12 mouse cellular contexts compared by ENCODE assay signal in the genomic region with DNA sequence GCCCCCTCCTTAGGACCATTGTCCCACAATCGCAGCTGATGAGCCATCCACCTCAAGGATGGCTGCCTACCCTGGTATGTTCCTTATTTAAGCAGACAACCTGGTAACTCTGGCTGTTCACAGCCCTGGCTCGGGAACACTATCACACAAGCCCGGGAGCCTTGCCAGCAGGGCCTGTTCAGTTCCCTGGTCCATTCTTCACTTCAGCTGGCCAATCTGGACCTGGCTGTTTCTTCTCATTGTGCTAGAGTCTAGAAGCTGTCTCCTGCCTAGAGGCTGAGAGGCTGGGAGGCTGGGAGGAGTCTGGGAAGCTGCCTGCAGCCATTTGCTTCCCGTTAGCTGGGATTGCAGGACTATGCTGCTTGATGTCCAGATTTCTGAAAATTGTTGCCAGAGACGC. TPM values are rescaled to one million over a fixed set of nuclear protein-coding genes. Genes with fewer than 3 reads are reported as not detected.
DNase-seq lines count a peak whose midpoint lies in the region; ATAC-seq and TF ChIP-seq lines count a peak whose summit lies in the region.
"Had no signal": no experiment of that assay in that cellular context is flagged by ENCODE, and none has a peak within 500 bp of the region (broad histone marks: within the 10 kb centered on the region; RNA-seq: fewer than 3 reads in every experiment).

No protein-coding gene starts in this region.

- H3K9me3 ChIP-seq in hindbrain, postnatal 0 days (ENCODE audit: low read length), result no peaks in the 10 kb centered on the region
- no peaks in the 10 kb centered on the region for H3K9me3 ChIP-seq in hindbrain, embryonic 11.5 days (ENCODE audit: control insufficient read depth, low read length)
- H3K9me3 ChIP-seq: liver, embryonic 15.5 days had no signal

- intact Hi-C loops in heart, postnatal 10 days (cut with DNase I), result no loop called here

- TF ChIP-seq POLR2A in brain, embryonic 14.5 days (IDR thresholded peaks at IDR 0.05; ENCODE audit: borderline replicate concordance, extremely low read depth, insufficient read depth, insufficient read length, poor library complexity, severe bottlenecking), result no peak

- peak; percentile 38 for DNase-seq in hindbrain, postnatal 0 days (ENCODE audit: low spot score)
- no peak for DNase-seq in hindbrain, embryonic 11.5 days (ENCODE audit: low spot score)
- peak; percentile 53 for DNase-seq in brain, embryonic 14.5 days (ENCODE audit: low read depth)
- DNase-seq in gastrocnemius, adult 18-20 months (ENCODE audit: low spot score), result peak; percentile 43
- DNase-seq in heart, postnatal 10 days, result peak; percentile 67 to 69
- no peak for DNase-seq in natural killer cell, adult 2 months (ENCODE audit: low spot score in 2 of 2)
- DNase-seq in thymus, postnatal 36 days, result no peak
- DNase-seq in lung, postnatal 4 days, result no peak
- DNase-seq: kidney, postnatal 4 days had no signal

- no peaks in the 10 kb centered on the region for H3K27me3 ChIP-seq in hindbrain, postnatal 0 days (ENCODE audit: insufficient read depth, low read length)
- no peaks in the 10 kb centered on the region for H3K27me3 ChIP-seq in hindbrain, embryonic 11.5 days (ENCODE audit: control insufficient read depth, insufficient read depth, low read length)
- H3K27me3 ChIP-seq: CH12.LX; liver, embryonic 15.5 days had no signal

- H3K4me1 ChIP-seq in hindbrain, postnatal 0 days (ENCODE audit: insufficient read depth, low read length), result no peaks in the 10 kb centered on the region
- no peaks in the 10 kb centered on the region for H3K4me1 ChIP-seq in hindbrain, embryonic 11.5 days (replicated peaks; ENCODE audit: control insufficient read depth, insufficient read depth, low read length)
- H3K4me1 ChIP-seq: liver, embryonic 15.5 days had no signal

- no peak overlapping the region for H3K4me3 ChIP-seq in hindbrain, postnatal 0 days (ENCODE audit: low read length)
- no peak overlapping the region for H3K4me3 ChIP-seq in hindbrain, embryonic 11.5 days (ENCODE audit: low read depth, low read length)
- H3K4me3 ChIP-seq: liver, embryonic 15.5 days; myocyte had no signal

- H3K36me3 ChIP-seq in hindbrain, postnatal 0 days (ENCODE audit: insufficient read depth, low read length), result peaks cover 4% of the 10 kb centered on the region; the same call in 1 of the 2 replicates
- H3K36me3 ChIP-seq in hindbrain, embryonic 11.5 days (ENCODE audit: control insufficient read depth, insufficient read depth, low read length), result no peaks in the 10 kb centered on the region
- H3K36me3 ChIP-seq: liver, embryonic 15.5 days had no signal

- no peak for ATAC-seq in hindbrain, postnatal 0 days
- ATAC-seq in hindbrain, embryonic 11.5 days (ENCODE audit: low FRiP score), result no peak

- no peak for TF ChIP-seq CTCF in hindbrain, postnatal 0 days (IDR thresholded peaks at IDR 0.05; ENCODE audit: low read depth)
- TF ChIP-seq CTCF in brain, embryonic 14.5 days (IDR thresholded peaks at IDR 0.05; ENCODE audit: borderline replicate concordance, extremely low read depth, insufficient read depth, insufficient read length), result no peak

- no peak overlapping the region for H3K9ac ChIP-seq in hindbrain, postnatal 0 days (replicated peaks; ENCODE audit: low read length)
- no peak overlapping the region for H3K9ac ChIP-seq in hindbrain, embryonic 11.5 days (ENCODE audit: low read depth, low read length)
- H3K9ac ChIP-seq: liver, embryonic 15.5 days had no signal

- 58% methylated on average over 5 of the region's 5 CpGs for WGBS in hindbrain, postnatal 0 days
- WGBS in hindbrain, embryonic 11.5 days, result 76% methylated on average over 5 of the region's 5 CpGs

- H3K4me2 ChIP-seq in hindbrain, postnatal 0 days (ENCODE audit: low read depth, low read length), result no peak overlapping the region
- no peak overlapping the region for H3K4me2 ChIP-seq in hindbrain, embryonic 11.5 days (replicated peaks; ENCODE audit: low read depth, low read length)
- H3K4me2 ChIP-seq: liver, embryonic 15.5 days had no signal

- no peak overlapping the region for H3K27ac ChIP-seq in hindbrain, postnatal 0 days
- H3K27ac ChIP-seq in hindbrain, embryonic 11.5 days (ENCODE audit: low read depth, low read length), result no peak overlapping the region
- H3K27ac ChIP-seq: liver, embryonic 15.5 days had no signal

RNA-seq across cellular contexts. Expression of gene Oit3, which starts 28.9 kb away (rescaled TPM):
- not detected in 2 replicates for total RNA-seq in hindbrain, postnatal 0 days (2014; rRNA removed)
- 0.11 and 0.23 TPM in 2 replicates for polyA plus RNA-seq in hindbrain, postnatal 0 days (2015; fragmentation: Nextera tagmentation; extraction: Ambion mirVana)
- polyA plus RNA-seq in hindbrain, embryonic 11.5 days (2014; fragmentation: Nextera tagmentation; extraction: Ambion mirVana), result 0.28 and 0.95 TPM in 2 replicates
- 0.42 and 0.50 TPM in 2 replicates for polyA plus RNA-seq in brain, embryonic 14.5 days (2012; rRNA removed)
- not detected for total RNA-seq in gastrocnemius, adult 18-20 months (2021)
- under 1 TPM; 0.17 to 0.31 TPM for total RNA-seq in heart, postnatal 10 days (2021)

Comparison
In these comparisons a context has a peak if more than half of its experiments do, and no peak if none do; other contexts are left out.
1. DNase-seq: peak in hindbrain, postnatal 0 days (single experiment), brain, embryonic 14.5 days (single experiment), gastrocnemius, adult 18-20 months (single experiment) and heart, postnatal 10 days (2 of 2); none in hindbrain, embryonic 11.5 days (single experiment), natural killer cell, adult 2 months (0 of 2), thymus, postnatal 36 days (0 of 2) and lung, postnatal 4 days (0 of 2).